Mouse (Mus musculus) cerebellum, adult 2 months (tissue): Measurements from ENCODE around the gene Slc16a10.

Source experiments
- CTCF ChIP-seq: fragments of 200-500 bp; IDR thresholded peaks from 2 replicates; pipeline ENCODE4 v1.5.1; 2011; ENCODE audit warnings: low read depth, mild to moderate bottlenecking, control low read depth, low read length, moderate library complexity, borderline replicate concordance; ENCODE audit not compliant: insufficient read depth
- POLR2A ChIP-seq: fragments of 200-500 bp; IDR thresholded peaks from 2 replicates; pipeline ENCODE4 v1.6.1; 2011; ENCODE audit warnings: low read length, control low read depth, borderline replicate concordance; ENCODE audit not compliant: insufficient read depth

GRCm38 (mm10) chr10:40091455-40091854 is 50.6 kb downstream of the Slc16a10 start:
- TF ChIP-seq CTCF (no peak), POLR2A (no peak)
